Mouse (Mus musculus) skeletal muscle tissue, adult 2 months (tissue): Measurements from ENCODE around the gene Ccdc146.

Experiments used
- DNase-seq: peaks from one replicate; pipeline ENCODE4 v3.0.0-alpha.2; 2012; ENCODE audit warnings: low read depth, low spot score

Ccdc146 gene

GRCm38 (mm10) chr5:21424614-21425602 is at the start of gene Ccdc146, which contains the start of gene Fam185a:
Gene Ccdc146, minus strand, starts transcription at chr5:21424677.
Gene Fam185a, plus strand, starts transcription at chr5:21424958.
- peak; percentile 95 for DNase-seq

- DNase-seq, result no peak
Measured at GRCm38 (mm10) chr5:21468100-21468499, 43.6 kb upstream of the Ccdc146 start.

GRCm38 (mm10) chr5:21467387-21467786 is 42.9 kb upstream of the Ccdc146 start:
- no peak for DNase-seq

GRCm38 (mm10) chr5:21440833-21441530 is 16.5 kb upstream of the Ccdc146 start:
- DNase-seq, result peak; percentile 22

GRCm38 (mm10) chr5:21439446-21440110 is 15.1 kb upstream of the Ccdc146 start:
- no peak for DNase-seq

GRCm38 (mm10) chr5:21438428-21438827 is 14.0 kb upstream of the Ccdc146 start:
- no peak for DNase-seq

- DNase-seq, result no peak
Measured at GRCm38 (mm10) chr5:21436471-21436975, 12.0 kb upstream of the Ccdc146 start.

GRCm38 (mm10) chr5:21434148-21434929 is 9.9 kb upstream of the Ccdc146 start:
- no peak for DNase-seq

- no peak for DNase-seq
Measured at GRCm38 (mm10) chr5:21426666-21427065, 2.2 kb upstream of the Ccdc146 start.

GRCm38 (mm10) chr5:21420609-21421008 is 3.9 kb downstream of the Ccdc146 start:
- DNase-seq, result peak; percentile 21

GRCm38 (mm10) chr5:21418613-21419012 is 5.9 kb downstream of the Ccdc146 start:
- no peak for DNase-seq

- DNase-seq, result no peak
Measured at GRCm38 (mm10) chr5:21414116-21414820, 10.2 kb downstream of the Ccdc146 start.

GRCm38 (mm10) chr5:21413322-21413721 is 11.2 kb downstream of the Ccdc146 start:
- no peak for DNase-seq

- no peak for DNase-seq
Measured at GRCm38 (mm10) chr5:21412056-21412455, 12.4 kb downstream of the Ccdc146 start.

GRCm38 (mm10) chr5:21411261-21411666 is 13.2 kb downstream of the Ccdc146 start:
- DNase-seq, result peak; percentile 43

GRCm38 (mm10) chr5:21395205-21395840 is 29.2 kb downstream of the Ccdc146 start:
- DNase-seq, result no peak

GRCm38 (mm10) chr5:21394562-21394961 is 29.9 kb downstream of the Ccdc146 start:
- no peak for DNase-seq

GRCm38 (mm10) chr5:21391616-21392384 is 32.7 kb downstream of the Ccdc146 start:
- no peak for DNase-seq

GRCm38 (mm10) chr5:21388855-21389254 is 35.6 kb downstream of the Ccdc146 start:
- DNase-seq, result no peak
